Mouse (Mus musculus) urinary bladder, adult 2 months (tissue): ENCODE data around the gene Gtf2f2. TPM values are rescaled to one million over a fixed set of nuclear protein-coding genes. Genes with fewer than 3 reads are reported as not detected.

Experiments
- DNase-seq: peaks from one replicate; pipeline ENCODE4 v3.0.0; 2022; ENCODE audit warnings: low spot score
- polyA plus RNA-seq: library from polyadenylated mRNA; depleted of rRNA; stranded (reverse); fragments of >200 nt; gene quantifications from 2 replicates; pipeline ENCODE4 v1.2.3, GENCODE M21; 2012; rRNA removed

Gene Gtf2f2
- polyA plus RNA-seq, 1 experiment = 16.7 TPM

GRCm38 (mm10) chr14:75863549-75864409 lies 146.9 kb downstream of the Gtf2f2 start:
- no peak for DNase-seq

- DNase-seq = no peak
Observed at GRCm38 (mm10) chr14:75862701-75863100, 148.0 kb downstream of the Gtf2f2 start.

- DNase-seq = no peak
Observed at GRCm38 (mm10) chr14:75859619-75860018, 151.0 kb downstream of the Gtf2f2 start.

GRCm38 (mm10) chr14:75858181-75858580 lies 152.5 kb downstream of the Gtf2f2 start:
- DNase-seq = no peak

- no peak for DNase-seq
Observed at GRCm38 (mm10) chr14:75855263-75855992, 155.2 kb downstream of the Gtf2f2 start.

GRCm38 (mm10) chr14:75852016-75852415 lies 158.6 kb downstream of the Gtf2f2 start:
- no peak for DNase-seq

GRCm38 (mm10) chr14:75850819-75851218 lies 159.8 kb downstream of the Gtf2f2 start:
- no peak for DNase-seq

GRCm38 (mm10) chr14:75849842-75850568 lies 160.7 kb downstream of the Gtf2f2 start:
- no peak for DNase-seq

GRCm38 (mm10) chr14:75849236-75849635 lies 161.4 kb downstream of the Gtf2f2 start:
- DNase-seq = no peak

- no peak for DNase-seq
Observed at GRCm38 (mm10) chr14:75848482-75848881, 162.2 kb downstream of the Gtf2f2 start.

- no peak for DNase-seq
Observed at GRCm38 (mm10) chr14:75847669-75848068, 163.0 kb downstream of the Gtf2f2 start.

Other genes starting within 250 kb of the Gtf2f2 start
- gene Slc25a30, start 223.8 kb downstream of the Gtf2f2 start, polyA plus RNA-seq = 7.6 and 8.1 TPM in 2 replicates
- 2,550 and 3,005 TPM in 2 replicates for gene Tpt1, start 165.8 kb downstream of the Gtf2f2 start, polyA plus RNA-seq
- not detected in 2 replicates for gene Kctd4, start 55.9 kb downstream of the Gtf2f2 start, polyA plus RNA-seq
- 11.6 and 12.6 TPM in 2 replicates for gene Gpalpp1, start 99.9 kb upstream of the Gtf2f2 start, polyA plus RNA-seq
- gene Nufip1, start 100.0 kb upstream of the Gtf2f2 start, polyA plus RNA-seq = 5.0 and 5.5 TPM in 2 replicates